Mouse (Mus musculus) myocyte (in vitro differentiated cells): Measurements from ENCODE around the gene Tmem210. TPM values are rescaled to one million over a fixed set of nuclear protein-coding genes. Genes with fewer than 3 reads are reported as not detected.
"Not testable (repeated sequence)": the region's sequence is repeated elsewhere in the genome, so short reads cannot be mapped to it uniquely, and the experiment has no call there.

Experiments used
- H3K27me3 ChIP-seq: one replicate; pipeline ENCODE4 v1.6.1; 2011; ENCODE audit not compliant: control insufficient read depth, insufficient read depth, insufficient read length
- H3K36me3 ChIP-seq: one replicate; pipeline ENCODE4 v1.6.1; 2011; ENCODE audit not compliant: control insufficient read depth, insufficient read depth
- H3K4me2 ChIP-seq: one replicate; pipeline ENCODE4 v1.6.1; 2011; ENCODE audit warnings: low read depth, control low read depth
- H3K4me3 ChIP-seq: one replicate; pipeline ENCODE4 v1.5.1; 2011; ENCODE audit warnings: mild to moderate bottlenecking, control low read depth, moderate library complexity
- H3K79me2 ChIP-seq: one replicate; pipeline ENCODE4 v1.6.1; 2011; ENCODE audit not compliant: control insufficient read depth, insufficient read depth
- H3ac ChIP-seq: one replicate; pipeline ENCODE4 v1.6.1; 2011; ENCODE audit not compliant: control insufficient read depth, insufficient read length
- CEBPB ChIP-seq: IDR thresholded peaks from 2 replicates; pipeline ENCODE4 v1.6.1; 2011; ENCODE audit warnings: mild to moderate bottlenecking, moderate library complexity; ENCODE audit not compliant: poor library complexity, insufficient read depth, severe bottlenecking
- E2F4 ChIP-seq: IDR thresholded peaks from one replicate; pipeline ENCODE4 v1.6.1; 2011; ENCODE audit warnings: mild to moderate bottlenecking, control low read depth, moderate library complexity; ENCODE audit not compliant: insufficient read depth
- MAX ChIP-seq: IDR thresholded peaks from one replicate; pipeline ENCODE4 v1.6.1; 2011; ENCODE audit warnings: low read depth, mild to moderate bottlenecking, control low read depth
- MYOD1 ChIP-seq, 3 experiments: IDR thresholded peaks; one replicate each; pipeline ENCODE4 v1.6.1; 2011; ENCODE audit warnings: control low read depth in 2 of 3, low read depth in 2 of 3, mild to moderate bottlenecking in 2 of 3, moderate library complexity in 1 of 3; ENCODE audit not compliant: insufficient read length in 2 of 3, control insufficient read depth in 1 of 3
- MYOG ChIP-seq, 3 experiments: IDR thresholded peaks; one replicate each; pipeline ENCODE4 v1.6.1; 2011; ENCODE audit warnings: control low read depth in 2 of 3, low read depth in 2 of 3, mild to moderate bottlenecking in 2 of 3; ENCODE audit not compliant: insufficient read length in 2 of 3, control insufficient read depth in 1 of 3, insufficient read depth in 1 of 3
- POLR2A ChIP-seq: IDR thresholded peaks from one replicate; pipeline ENCODE4 v1.6.1; 2011; ENCODE audit warnings: low read depth, mild to moderate bottlenecking, control low read depth, moderate library complexity; ENCODE audit not compliant: insufficient read length
- POLR2AphosphoS2 ChIP-seq: IDR thresholded peaks from one replicate; pipeline ENCODE4 v1.6.1; 2011; ENCODE audit warnings: low read depth, control low read depth; ENCODE audit not compliant: insufficient read length
- REST ChIP-seq: IDR thresholded peaks from one replicate; pipeline ENCODE4 v1.6.1; 2011; ENCODE audit warnings: mild to moderate bottlenecking, control low read depth, moderate library complexity; ENCODE audit not compliant: insufficient read depth, insufficient read length
- SRF ChIP-seq: IDR thresholded peaks from one replicate; pipeline ENCODE4 v1.6.1; 2011; ENCODE audit warnings: low read depth; ENCODE audit not compliant: control insufficient read depth, insufficient read length
- TCF12 ChIP-seq: IDR thresholded peaks from one replicate; pipeline ENCODE4 v1.6.1; 2011; ENCODE audit warnings: mild to moderate bottlenecking, control low read depth; ENCODE audit not compliant: poor library complexity, insufficient read depth, severe bottlenecking
- TCF3 ChIP-seq: IDR thresholded peaks from one replicate; pipeline ENCODE4 v1.6.1; 2011; ENCODE audit warnings: low read depth, control low read depth; ENCODE audit not compliant: insufficient read length
- USF1 ChIP-seq: IDR thresholded peaks from one replicate; pipeline ENCODE4 v1.6.1; 2011; ENCODE audit warnings: low read depth, mild to moderate bottlenecking, control low read depth, moderate library complexity
- polyA plus RNA-seq: library from polyadenylated mRNA; unstranded; fragments of >200 nt; fragmentation: generic; extraction: Trizol; gene quantifications from one replicate; pipeline ENCODE4 v1.2.1, GENCODE M21; 2012; ENCODE audit warnings: missing spikeins

The Tmem210 gene
- polyA plus RNA-seq, 1 experiment: 0.40 TPM

DNA sequence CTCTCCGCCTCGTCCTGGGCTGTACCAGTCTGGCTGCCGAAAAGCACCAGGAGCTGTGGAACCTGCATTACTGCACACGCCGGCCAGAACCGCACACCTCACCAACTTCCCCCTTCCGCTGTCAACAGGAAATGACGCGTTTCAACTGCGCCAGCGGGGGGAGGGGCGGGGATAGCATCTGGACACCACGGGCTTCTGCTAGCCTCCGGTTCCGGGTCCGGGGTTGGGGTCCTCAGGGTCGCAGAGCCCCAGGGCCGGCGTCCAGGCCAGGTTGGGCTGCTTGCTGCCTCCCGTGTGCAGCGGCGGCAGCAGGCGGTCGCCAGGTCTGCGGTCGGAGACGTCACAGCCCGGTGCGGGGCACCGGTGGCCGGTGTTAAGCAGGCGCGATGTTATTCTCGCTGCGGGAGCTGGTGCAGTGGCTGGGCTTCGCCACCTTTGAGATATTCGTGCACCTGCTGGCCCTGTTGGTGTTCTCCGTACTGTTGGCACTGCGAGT, 32.6 kb upstream of the Tmem210 start, which contains the start of gene Tmem203:
TSS of gene Tmem203 (plus strand) at position 156 of the 496 bp plus-strand sequence.
- peaks cover 6% of the 10 kb centered on the region for H3K36me3 ChIP-seq
- peak within 1 kb of the TSS; percentile 73 for H3ac ChIP-seq
- peaks cover 20% of the 10 kb centered on the region for H3K79me2 ChIP-seq
- H3K4me2 ChIP-seq: peak within 1 kb of the TSS; percentile 95
- H3K4me3 ChIP-seq: peak within 1 kb of the TSS; percentile 96
- peak; percentile 72 for TF ChIP-seq POLR2AphosphoS2
- no peak for TF ChIP-seq CEBPB
- no peak for TF ChIP-seq MAX
- TF ChIP-seq E2F4: no peak
- TF ChIP-seq USF1: no peak
- TF ChIP-seq REST: no peak
- peak; percentile 75 for TF ChIP-seq SRF
- peak; percentile 71 for TF ChIP-seq POLR2A
- TF ChIP-seq TCF12: no peak
- peak in 2 of 3 experiments; percentile 3 to 45 for TF ChIP-seq MYOD1 (IDR thresholded peaks at IDR 0.05; ENCODE audit: control insufficient read depth in 1 of 3, insufficient read length in 2 of 3, low read depth in 2 of 3)
- TF ChIP-seq MYOG (IDR thresholded peaks at IDR 0.05; ENCODE audit: control insufficient read depth in 1 of 3, insufficient read depth in 1 of 3, insufficient read length in 2 of 3, low read depth in 2 of 3): peak in 1 of 3 experiments; percentile 47
- TF ChIP-seq TCF3: no peak
- H3K27me3 ChIP-seq: no peaks in the 10 kb centered on the region

DNA sequence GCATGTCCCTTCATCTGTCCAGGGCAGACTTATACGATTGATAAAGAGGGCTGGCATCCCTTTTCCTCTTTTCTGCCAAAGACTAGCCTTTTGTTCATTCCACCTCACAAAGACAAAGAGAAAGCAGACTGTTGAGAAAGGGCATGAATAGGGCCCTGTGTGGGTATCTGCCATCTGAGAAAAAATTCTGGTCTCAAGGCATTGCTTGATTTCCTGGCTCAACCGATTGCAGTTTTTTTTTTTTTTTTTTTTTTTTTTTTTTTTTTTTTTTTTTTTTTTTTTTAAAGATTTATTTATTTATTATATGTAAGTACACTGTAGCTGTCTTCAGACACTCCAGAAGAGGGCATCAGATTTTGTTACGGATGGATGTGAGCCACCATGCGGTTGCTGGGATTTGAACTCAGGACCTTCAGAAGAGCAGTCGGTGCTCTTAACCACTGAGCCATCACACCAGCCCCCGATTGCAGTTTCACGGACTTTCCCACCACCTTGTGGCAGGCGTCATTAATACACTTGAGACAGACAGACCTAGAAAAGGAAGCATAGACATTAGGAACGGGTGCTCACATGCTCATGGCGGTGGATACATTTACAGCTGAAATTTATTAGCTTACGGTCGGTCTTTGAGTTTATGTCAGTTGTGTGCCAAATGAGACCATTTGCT, 31.4 kb upstream of the Tmem210 start:
- Histone ChIP-seq H3K79me2 (peaks cover 20% of the 10 kb centered on the region), H3ac (peak overlapping the region; percentile 73), H3K4me3 (peak overlapping the region; percentile 96), H3K4me2 (peak overlapping the region; percentile 93)
- not testable (repeated sequence) for H3K36me3 ChIP-seq, H3K27me3 ChIP-seq

GRCm38 (mm10) chr2:25257250-25257649, 30.7 kb upstream of the Tmem210 start:
- H3ac ChIP-seq: not testable (repeated sequence)

GRCm38 (mm10) chr2:25258887-25259286, 29.1 kb upstream of the Tmem210 start:
- Histone ChIP-seq H3K79me2 (peaks cover 20% of the 10 kb centered on the region), H3K4me3 (no peak overlapping the region), H3K27me3 (no peaks in the 10 kb centered on the region), H3K36me3 (no peaks in the 10 kb centered on the region), H3K4me2 (no peak overlapping the region), H3ac (no peak overlapping the region)
- no peak for TF ChIP-seq MYOG (IDR thresholded peaks at IDR 0.05; ENCODE audit: control insufficient read depth in 1 of 3, insufficient read depth in 1 of 3, insufficient read length in 2 of 3, low read depth in 2 of 3)
- no peak for TF ChIP-seq POLR2A
- no peak for TF ChIP-seq MAX
- no peak for TF ChIP-seq E2F4
- TF ChIP-seq CEBPB: no peak
- TF ChIP-seq SRF: no peak
- TF ChIP-seq MYOD1 (IDR thresholded peaks at IDR 0.05; ENCODE audit: control insufficient read depth in 1 of 3, insufficient read length in 2 of 3, low read depth in 2 of 3): no peak
- TF ChIP-seq USF1: no peak
- TF ChIP-seq REST: no peak

More at GRCm38 (mm10) chr2:25257250-25257649, 30.7 kb upstream of the Tmem210 start:
- not testable (repeated sequence) for H3K27me3 ChIP-seq, H3K4me3 ChIP-seq, H3K4me2 ChIP-seq, H3K36me3 ChIP-seq
- H3K79me2 ChIP-seq: peaks cover 20% of the 10 kb centered on the region

- Histone ChIP-seq H3K36me3 (no peaks in the 10 kb centered on the region), H3ac (no peak overlapping the region), H3K4me2 (peak overlapping the region; percentile 90), H3K27me3 (no peaks in the 10 kb centered on the region), H3K4me3 (peak overlapping the region; percentile 28), H3K79me2 (no peaks in the 10 kb centered on the region)
- no peak for TF ChIP-seq E2F4
- no peak for TF ChIP-seq MYOG (IDR thresholded peaks at IDR 0.05; ENCODE audit: control insufficient read depth in 1 of 3, insufficient read depth in 1 of 3, insufficient read length in 2 of 3, low read depth in 2 of 3)
- TF ChIP-seq POLR2AphosphoS2: no peak
- no peak for TF ChIP-seq SRF
Measured at GRCm38 (mm10) chr2:25261870-25262269, 26.1 kb upstream of the Tmem210 start.
